Mouse (Mus musculus): ENCODE results near the gene Cbl. TPM values are rescaled to one million over a fixed set of nuclear protein-coding genes. Genes with fewer than 3 reads are reported as not detected.

The Cbl gene
- polyA plus RNA-seq, 1 experiment from 2014 or later: 18.7 TPM

DNA sequence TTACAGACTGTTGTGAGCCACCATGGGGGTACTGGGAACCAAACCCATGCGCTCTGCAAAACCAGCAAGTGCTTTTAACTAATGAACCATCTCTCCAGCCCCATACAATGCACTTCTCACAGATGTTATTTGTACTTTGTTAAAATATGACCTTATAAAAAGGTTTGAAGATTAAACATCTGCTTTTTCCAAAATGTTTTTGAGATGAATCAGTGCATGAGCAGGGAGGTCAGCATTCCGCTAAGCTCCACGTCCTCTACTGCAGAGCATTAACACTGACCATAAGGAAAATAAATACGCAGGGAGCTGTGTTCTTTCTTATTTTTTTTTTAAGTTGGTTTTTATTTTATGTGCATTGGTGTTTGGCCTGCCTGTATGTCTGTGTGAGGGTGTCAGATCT lies 21.4 kb downstream of the Cbl start:
- Histone ChIP-seq H3K4me2 (no peak overlapping the region), H3K27ac (no peak overlapping the region), H3K9ac (replicated peaks) (no peak overlapping the region), H3K4me1 (replicated peaks) (no peaks in the 10 kb centered on the region), H3K4me3 (replicated peaks) (no peak overlapping the region), H3K9me3 (no peaks in the 10 kb centered on the region), H3K36me3 (peaks cover 18% of the 10 kb centered on the region; the same call in 1 of the 2 replicates), H3K27me3 (no peaks in the 10 kb centered on the region)
- no peak for ATAC-seq (ENCODE audit: insufficient number of reproducible peaks, insufficient read depth, low FRiP score, low TSS enrichment, low read depth)
- 95% methylated on average over 4 of the region's 4 CpGs for WGBS

DNA sequence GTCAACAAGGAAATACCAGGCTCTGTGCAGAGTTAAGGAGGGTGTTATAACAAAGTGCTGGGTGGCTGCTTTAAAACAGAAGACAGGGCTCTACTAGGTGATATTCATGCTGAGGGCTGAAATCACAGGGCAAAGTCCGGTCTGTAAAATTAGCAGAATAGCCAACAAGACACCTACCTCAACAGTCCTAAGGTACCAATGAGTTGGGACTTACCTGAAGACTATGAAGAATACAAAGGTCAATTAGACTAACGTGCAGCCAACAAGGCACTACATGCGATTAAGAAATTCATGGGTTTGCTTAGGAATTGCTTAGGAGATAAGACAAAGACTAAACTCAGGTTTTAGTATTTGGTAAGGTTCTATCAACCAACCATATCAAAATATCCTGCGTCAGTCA lies 24.4 kb downstream of the Cbl start:
- ATAC-seq (ENCODE audit: insufficient number of reproducible peaks, insufficient read depth, low FRiP score, low TSS enrichment, low read depth): no peak
- 96% methylated on average over 4 of the region's 4 CpGs for WGBS
- H3K36me3 ChIP-seq: peaks cover 22% of the 10 kb centered on the region; the same call in 1 of the 2 replicates

DNA sequence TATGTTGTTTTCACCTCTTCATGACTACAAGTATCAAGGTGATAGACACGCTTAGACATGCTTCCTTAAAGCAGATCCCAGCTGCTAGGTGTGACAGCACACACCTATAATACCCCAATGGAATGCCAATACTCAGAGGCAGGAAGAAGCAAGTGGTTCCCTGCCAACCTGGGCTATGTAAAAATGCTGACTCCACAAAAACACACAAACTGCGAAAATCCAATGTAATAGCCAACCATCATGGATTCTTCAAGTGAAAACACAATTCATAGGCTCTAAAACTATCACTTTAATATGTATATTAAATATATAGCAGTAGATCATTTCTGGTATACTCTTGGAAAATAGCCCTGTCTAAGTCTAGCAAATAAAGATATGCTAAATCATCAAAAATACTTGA lies 26.0 kb downstream of the Cbl start:
- 97% methylated on average over 2 of the region's 2 CpGs for WGBS
- no peak overlapping the region for H3K4me2 ChIP-seq
- no peak overlapping the region for H3K4me3 ChIP-seq (replicated peaks)
- no peaks in the 10 kb centered on the region for H3K27me3 ChIP-seq
- ATAC-seq (ENCODE audit: insufficient number of reproducible peaks, insufficient read depth, low FRiP score, low TSS enrichment, low read depth): no peak
- peaks cover 18% of the 10 kb centered on the region; the same call in 1 of the 2 replicates for H3K36me3 ChIP-seq
- no peaks in the 10 kb centered on the region for H3K4me1 ChIP-seq (replicated peaks)
- H3K9me3 ChIP-seq: no peaks in the 10 kb centered on the region
- H3K9ac ChIP-seq (replicated peaks): no peak overlapping the region
- no peak overlapping the region for H3K27ac ChIP-seq

More for the DNA sequence above, 24.4 kb downstream of the Cbl start:
- no peak overlapping the region for H3K4me3 ChIP-seq (replicated peaks)
- H3K4me2 ChIP-seq: no peak overlapping the region
- no peaks in the 10 kb centered on the region for H3K4me1 ChIP-seq (replicated peaks)
- H3K9ac ChIP-seq (replicated peaks): no peak overlapping the region
- H3K27me3 ChIP-seq: no peaks in the 10 kb centered on the region
- no peaks in the 10 kb centered on the region for H3K9me3 ChIP-seq
- no peak overlapping the region for H3K27ac ChIP-seq

GRCm38 (mm10) chr9:44200458-44200857 lies 33.4 kb downstream of the Cbl start:
- Histone ChIP-seq H3K4me3 (replicated peaks) (no peak overlapping the region), H3K36me3 (peaks cover 47% of the 10 kb centered on the region), H3K9me3 (no peaks in the 10 kb centered on the region), H3K4me2 (no peak overlapping the region), H3K27me3 (no peaks in the 10 kb centered on the region), H3K9ac (replicated peaks) (no peak overlapping the region), H3K4me1 (replicated peaks) (no peaks in the 10 kb centered on the region), H3K27ac (no peak overlapping the region)
- WGBS: 91% methylated on average over 3 of the region's 3 CpGs
- ATAC-seq (ENCODE audit: insufficient number of reproducible peaks, insufficient read depth, low FRiP score, low TSS enrichment, low read depth): no peak

GRCm38 (mm10) chr9:44199580-44199979 lies 34.3 kb downstream of the Cbl start:
- no peaks in the 10 kb centered on the region for H3K4me1 ChIP-seq (replicated peaks)
- H3K4me2 ChIP-seq: no peak overlapping the region
- H3K27me3 ChIP-seq: no peaks in the 10 kb centered on the region
- H3K9me3 ChIP-seq: no peaks in the 10 kb centered on the region
- peaks cover 48% of the 10 kb centered on the region for H3K36me3 ChIP-seq
- no peak overlapping the region for H3K27ac ChIP-seq
- H3K4me3 ChIP-seq (replicated peaks): no peak overlapping the region
- ATAC-seq (ENCODE audit: insufficient number of reproducible peaks, insufficient read depth, low FRiP score, low TSS enrichment, low read depth): no peak
- no peak overlapping the region for H3K9ac ChIP-seq (replicated peaks)

GRCm38 (mm10) chr9:44199166-44199565 lies 34.7 kb downstream of the Cbl start:
- H3K27me3 ChIP-seq: no peaks in the 10 kb centered on the region
- H3K4me2 ChIP-seq: no peak overlapping the region
- no peak overlapping the region for H3K4me3 ChIP-seq (replicated peaks)
- no peaks in the 10 kb centered on the region for H3K9me3 ChIP-seq
- whole genome bisulfite sequencing: 90% methylated on average over 3 of the region's 3 CpGs
- H3K36me3 ChIP-seq: peaks cover 45% of the 10 kb centered on the region
- H3K27ac ChIP-seq: no peak overlapping the region
- no peaks in the 10 kb centered on the region for H3K4me1 ChIP-seq (replicated peaks)
- no peak overlapping the region for H3K9ac ChIP-seq (replicated peaks)
- ATAC-seq (ENCODE audit: insufficient number of reproducible peaks, insufficient read depth, low FRiP score, low TSS enrichment, low read depth): no peak

DNA sequence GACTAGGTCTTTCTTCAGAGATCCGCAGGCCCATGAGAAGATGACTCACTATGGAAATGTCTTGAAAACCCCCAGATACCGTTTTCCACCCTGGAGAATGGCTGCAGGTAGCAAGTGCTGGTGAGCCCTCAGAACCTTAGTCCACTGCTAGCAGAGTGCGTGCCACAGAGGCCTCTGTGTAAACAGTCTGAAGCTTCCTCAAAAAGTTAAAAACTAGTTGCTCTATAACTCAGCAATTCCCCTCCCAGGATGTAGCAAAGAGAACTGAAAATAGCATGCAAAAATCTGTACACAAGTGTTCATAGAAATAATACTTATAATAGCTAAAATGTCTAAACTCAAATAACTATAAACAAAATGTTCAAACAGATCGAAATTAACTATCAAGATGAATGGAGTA lies 37.5 kb downstream of the Cbl start:
- Histone ChIP-seq H3K27me3 (no peaks in the 10 kb centered on the region), H3K4me3 (replicated peaks) (no peak overlapping the region), H3K4me1 (replicated peaks) (no peaks in the 10 kb centered on the region), H3K9ac (replicated peaks) (no peak overlapping the region), H3K36me3 (peaks cover 48% of the 10 kb centered on the region), H3K9me3 (no peaks in the 10 kb centered on the region), H3K4me2 (no peak overlapping the region), H3K27ac (no peak overlapping the region)
- 95% methylated on average over 4 of the region's 4 CpGs for WGBS
- ATAC-seq (ENCODE audit: insufficient number of reproducible peaks, insufficient read depth, low FRiP score, low TSS enrichment, low read depth): no peak

GRCm38 (mm10) chr9:44194000-44194399 lies 39.8 kb downstream of the Cbl start:
- 96% methylated on average over 1 of the region's 1 CpGs for WGBS
- Histone ChIP-seq H3K9ac (replicated peaks) (no peak overlapping the region), H3K4me3 (replicated peaks) (no peak overlapping the region), H3K4me2 (no peak overlapping the region), H3K9me3 (no peaks in the 10 kb centered on the region), H3K27me3 (no peaks in the 10 kb centered on the region), H3K27ac (no peak overlapping the region), H3K4me1 (replicated peaks) (no peaks in the 10 kb centered on the region), H3K36me3 (peaks cover 30% of the 10 kb centered on the region)
- no peak for ATAC-seq (ENCODE audit: insufficient number of reproducible peaks, insufficient read depth, low FRiP score, low TSS enrichment, low read depth)

- Histone ChIP-seq H3K4me2 (no peak overlapping the region), H3K36me3 (peaks cover 20% of the 10 kb centered on the region), H3K4me3 (replicated peaks) (no peak overlapping the region), H3K27me3 (no peaks in the 10 kb centered on the region), H3K4me1 (replicated peaks) (no peaks in the 10 kb centered on the region; the same call in 1 of the 2 replicates), H3K27ac (no peak overlapping the region), H3K9ac (replicated peaks) (no peak overlapping the region), H3K9me3 (no peaks in the 10 kb centered on the region)
- 95% methylated on average over 5 of the region's 5 CpGs for WGBS
- no peak for ATAC-seq (ENCODE audit: insufficient number of reproducible peaks, insufficient read depth, low FRiP score, low TSS enrichment, low read depth)
These were observed 41.1 kb downstream of the Cbl start for GRCm38 (mm10) chr9:44192794-44193193.

- no peaks in the 10 kb centered on the region for H3K9me3 ChIP-seq
- H3K4me2 ChIP-seq: no peak overlapping the region
- no peaks in the 10 kb centered on the region; the same call in 1 of the 2 replicates for H3K4me1 ChIP-seq (replicated peaks)
- 87% methylated on average over 3 of the region's 3 CpGs for WGBS
- H3K27me3 ChIP-seq: no peaks in the 10 kb centered on the region
- peaks cover 15% of the 10 kb centered on the region; the same call in 1 of the 2 replicates for H3K36me3 ChIP-seq
- no peak overlapping the region for H3K9ac ChIP-seq (replicated peaks)
- no peak overlapping the region for H3K27ac ChIP-seq
- H3K4me3 ChIP-seq (replicated peaks): no peak overlapping the region
- ATAC-seq (ENCODE audit: insufficient number of reproducible peaks, insufficient read depth, low FRiP score, low TSS enrichment, low read depth): no peak
These were observed 41.5 kb downstream of the Cbl start for GRCm38 (mm10) chr9:44192312-44192711.

GRCm38 (mm10) chr9:44191166-44191565 lies 42.7 kb downstream of the Cbl start:
- H3K27me3 ChIP-seq: no peaks in the 10 kb centered on the region
- H3K4me2 ChIP-seq: no peak overlapping the region
- peaks cover 8% of the 10 kb centered on the region; the same call in 1 of the 2 replicates for H3K36me3 ChIP-seq
- no peaks in the 10 kb centered on the region; the same call in 1 of the 2 replicates for H3K4me1 ChIP-seq (replicated peaks)
- H3K9me3 ChIP-seq: no peaks in the 10 kb centered on the region
- H3K4me3 ChIP-seq (replicated peaks): no peak overlapping the region
- no peak for ATAC-seq (ENCODE audit: insufficient number of reproducible peaks, insufficient read depth, low FRiP score, low TSS enrichment, low read depth)
- no peak overlapping the region for H3K27ac ChIP-seq
- 70% methylated on average over 3 of the region's 3 CpGs for WGBS
- no peak overlapping the region for H3K9ac ChIP-seq (replicated peaks)

DNA sequence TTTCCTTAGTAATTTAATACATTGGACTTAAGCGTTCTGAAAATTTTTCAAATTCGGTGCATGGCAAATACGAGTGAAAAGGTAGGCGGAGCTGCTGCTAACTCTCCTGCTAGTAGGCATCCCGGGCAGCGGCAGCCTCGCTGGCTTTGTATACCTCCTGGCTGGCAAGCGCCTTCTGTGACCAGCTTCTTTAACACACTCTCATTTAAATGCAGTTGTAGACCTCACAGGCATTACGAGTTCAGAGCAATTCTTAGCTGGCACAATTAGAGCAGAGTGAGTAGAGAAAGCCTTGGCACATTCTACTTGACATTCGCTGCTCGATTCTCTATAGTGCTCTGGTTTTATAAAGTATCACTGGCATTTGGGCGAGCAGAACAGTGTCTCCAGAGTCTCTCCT lies 45.6 kb downstream of the Cbl start:
- ATAC-seq (ENCODE audit: insufficient number of reproducible peaks, insufficient read depth, low FRiP score, low TSS enrichment, low read depth): no peak
- Histone ChIP-seq H3K36me3 (no peaks in the 10 kb centered on the region), H3K27me3 (no peaks in the 10 kb centered on the region), H3K4me3 (replicated peaks) (no peak overlapping the region), H3K9ac (replicated peaks) (no peak overlapping the region), H3K4me1 (replicated peaks) (no peaks in the 10 kb centered on the region; the same call in 1 of the 2 replicates), H3K27ac (no peak overlapping the region; the same call in 1 of the 2 replicates), H3K9me3 (no peaks in the 10 kb centered on the region), H3K4me2 (no peak overlapping the region)
- WGBS: 82% methylated on average over 12 of the region's 12 CpGs

Measured in limb, embryonic 12.5 days (tissue).